Mouse (Mus musculus): Measurements from ENCODE around the gene Rps18.

- TF ChIP-seq CEBPB (IDR thresholded peaks at IDR 0.05; ENCODE audit: insufficient read depth, poor library complexity, severe bottlenecking) (no peak), MAX (IDR thresholded peaks at IDR 0.05; ENCODE audit: low read depth) (no peak), POLR2A (IDR thresholded peaks at IDR 0.05; ENCODE audit: insufficient read length, low read depth) (no peak), TCF12 (IDR thresholded peaks at IDR 0.05; ENCODE audit: insufficient read depth, poor library complexity, severe bottlenecking) (no peak), POLR2AphosphoS2 (IDR thresholded peaks at IDR 0.05; ENCODE audit: insufficient read length, low read depth) (no peak), SRF (IDR thresholded peaks at IDR 0.05; ENCODE audit: control insufficient read depth, insufficient read length, low read depth) (no peak), MYOG (IDR thresholded peaks at IDR 0.05; ENCODE audit: control insufficient read depth in 1 of 3, insufficient read depth in 1 of 3, insufficient read length in 2 of 3, low read depth in 2 of 3) (no peak), USF1 (IDR thresholded peaks at IDR 0.05; ENCODE audit: low read depth) (no peak), TCF3 (IDR thresholded peaks at IDR 0.05; ENCODE audit: insufficient read length, low read depth) (no peak), MYOD1 (IDR thresholded peaks at IDR 0.05; ENCODE audit: control insufficient read depth in 1 of 3, insufficient read length in 2 of 3, low read depth in 2 of 3) (no peak)
Observed at GRCm38 (mm10) chr17:33958451-33958850, 2.6 kb upstream of the Rps18 start.
